Mouse (Mus musculus) MEL (cell line): ENCODE data around the gene Pdzph1. TPM values are rescaled to one million over a fixed set of nuclear protein-coding genes. Genes with fewer than 3 reads are reported as not detected.
A peak's percentile ranks its signal among the peaks of the same experiment; 100 is the strongest.

ENCODE experiments used
- DNase-seq: peaks from one replicate; pipeline ENCODE4 v3.0.0; 2011; ENCODE audit warnings: low read depth, low spot score
- H3K27ac ChIP-seq: 2 replicates; pipeline ENCODE4 v1.5.1; 2012; ENCODE audit warnings: low read depth, mild to moderate bottlenecking, control low read depth, low read length, moderate library complexity; ENCODE audit not compliant: control insufficient read depth
- H3K27me3 ChIP-seq, 2 experiments: fragments of 150-350 bp in 1 of 2; sonication (generic) in 1 of 2; 2 replicates each; pipeline ENCODE4 v1.6.1; 2012; ENCODE audit warnings: low read length in 2 of 2, mild to moderate bottlenecking in 2 of 2, improper control_type of control experiment in 1 of 2, moderate library complexity in 1 of 2; ENCODE audit not compliant: insufficient read depth in 2 of 2, control insufficient read depth in 1 of 2
- H3K36me3 ChIP-seq, 2 experiments: 2 replicates each; pipeline ENCODE4 v1.6.1; 2012 to 2014; ENCODE audit warnings: low read length in 2 of 2, improper control_type of control experiment in 1 of 2, inconsistent platforms in 1 of 2, mild to moderate bottlenecking in 1 of 2; ENCODE audit not compliant: insufficient read depth in 2 of 2, control insufficient read depth in 1 of 2
- H3K4me1 ChIP-seq, 2 experiments: fragments of 150-350 bp in 1 of 2; sonication (generic) in 1 of 2; 2 replicates each; pipeline ENCODE4 v1.6.1; 2012; ENCODE audit warnings: low read length in 2 of 2, improper control_type of control experiment in 1 of 2, mild to moderate bottlenecking in 1 of 2; ENCODE audit not compliant: insufficient read depth in 2 of 2, control insufficient read depth in 1 of 2
- H3K4me3 ChIP-seq, 2 experiments: fragments of 150-350 bp in 1 of 2; sonication (generic) in 1 of 2; 2 replicates each; pipeline ENCODE4 v1.5.1; 2012; ENCODE audit warnings: low read depth in 2 of 2, low read length in 2 of 2, mild to moderate bottlenecking in 2 of 2, moderate library complexity in 2 of 2, control low read depth in 1 of 2, improper control_type of control experiment in 1 of 2; ENCODE audit not compliant: control insufficient read depth in 1 of 2, insufficient read depth in 1 of 2
- H3K79me2 ChIP-seq: 2 replicates; pipeline ENCODE4 v1.6.1; 2012; ENCODE audit warnings: mild to moderate bottlenecking, low read length, moderate library complexity; ENCODE audit not compliant: control insufficient read depth, poor library complexity, insufficient read depth
- H3K9ac ChIP-seq: 2 replicates; pipeline ENCODE4 v1.6.1; 2012; ENCODE audit warnings: low read depth, mild to moderate bottlenecking, control low read depth, low read length, moderate library complexity; ENCODE audit not compliant: control insufficient read depth, poor library complexity, severe bottlenecking
- H3K9me3 ChIP-seq: fragments of 150-350 bp; sonication (generic); replicated peaks from 2 replicates; pipeline ENCODE4 v1.6.1; 2012; ENCODE audit warnings: mild to moderate bottlenecking, low read length, improper control_type of control experiment, moderate library complexity; ENCODE audit not compliant: insufficient read depth
- BHLHE40 ChIP-seq: IDR thresholded peaks from 2 replicates; pipeline ENCODE4 v1.6.1; 2012; ENCODE audit warnings: low read depth, mild to moderate bottlenecking, inconsistent platforms, low read length, improper control_type of control experiment, borderline replicate concordance
- CHD1 ChIP-seq: IDR thresholded peaks from 2 replicates; pipeline ENCODE4 v1.6.1; 2012; ENCODE audit warnings: low read depth, mild to moderate bottlenecking, inconsistent platforms, low read length, improper control_type of control experiment
- CHD2 ChIP-seq: IDR thresholded peaks from 2 replicates; pipeline ENCODE4 v1.6.1; 2011; ENCODE audit warnings: low read length, improper control_type of control experiment
- CTCF ChIP-seq, 3 experiments: IDR thresholded peaks in 2 of 3; conservative IDR thresholded peaks in 1 of 3; 2 replicates each; pipeline ENCODE4 v1.5.1; 2011 to 2012; ENCODE audit warnings: low read length in 3 of 3, low read depth in 2 of 3, mild to moderate bottlenecking in 2 of 3, improper control_type of control experiment in 1 of 3, inconsistent platforms in 1 of 3, mixed read lengths in 1 of 3, moderate library complexity in 1 of 3; ENCODE audit not compliant: control insufficient read depth in 1 of 3, insufficient read depth in 1 of 3, poor library complexity in 1 of 3, severe bottlenecking in 1 of 3
- EP300 ChIP-seq, 2 experiments: IDR thresholded peaks; 2 replicates each; pipeline ENCODE4 v1.6.1; 2011; ENCODE audit warnings: improper control_type of control experiment in 2 of 2, low read length in 2 of 2, low read depth in 1 of 2, mild to moderate bottlenecking in 1 of 2
- GATA1 ChIP-seq: IDR thresholded peaks from 2 replicates; pipeline ENCODE4 v1.6.1; 2011; ENCODE audit warnings: low read depth, low read length, improper control_type of control experiment
- HCFC1 ChIP-seq: IDR thresholded peaks from 2 replicates; pipeline ENCODE4 v1.6.1; 2012; ENCODE audit warnings: low read depth, mild to moderate bottlenecking, inconsistent platforms, low read length, improper control_type of control experiment, moderate library complexity
- JUND ChIP-seq: IDR thresholded peaks from 2 replicates; pipeline ENCODE4 v1.6.1; 2011; ENCODE audit warnings: low read depth, mild to moderate bottlenecking, improper control_type of control experiment, low read length
- MAFK ChIP-seq: IDR thresholded peaks from 2 replicates; pipeline ENCODE4 v1.6.1; 2011; ENCODE audit warnings: low read depth, mild to moderate bottlenecking, low read length, improper control_type of control experiment, borderline replicate concordance
- MAZ ChIP-seq: IDR thresholded peaks from 2 replicates; pipeline ENCODE4 v1.6.1; 2012; ENCODE audit warnings: low read depth, mild to moderate bottlenecking, inconsistent platforms, low read length, improper control_type of control experiment
- MEF2A ChIP-seq: IDR thresholded peaks from 2 replicates; pipeline ENCODE4 v1.6.1; 2014; ENCODE audit warnings: low read depth, mild to moderate bottlenecking, inconsistent platforms, low read length, improper control_type of control experiment; ENCODE audit not compliant: poor library complexity, insufficient replicate concordance, severe bottlenecking; ENCODE audit errors: extremely low read depth
- NELFE ChIP-seq: IDR thresholded peaks from 2 replicates; pipeline ENCODE4 v1.6.1; 2011; ENCODE audit warnings: low read depth, low read length, improper control_type of control experiment
- POLR2A ChIP-seq, 2 experiments: IDR thresholded peaks; 2 replicates each; pipeline ENCODE4 v1.6.1; 2011 to 2012; ENCODE audit warnings: low read length in 2 of 2, mild to moderate bottlenecking in 2 of 2, control low read depth in 1 of 2, improper control_type of control experiment in 1 of 2, low read depth in 1 of 2, moderate library complexity in 1 of 2; ENCODE audit not compliant: control insufficient read depth in 1 of 2, insufficient read depth in 1 of 2, poor library complexity in 1 of 2
- POLR2AphosphoS5 ChIP-seq: IDR thresholded peaks from 2 replicates; pipeline ENCODE4 v1.6.1; 2012; ENCODE audit warnings: low read depth, borderline replicate concordance, mild to moderate bottlenecking, inconsistent platforms, low read length, moderate library complexity, mixed read lengths
- RAD21 ChIP-seq: IDR thresholded peaks from 2 replicates; pipeline ENCODE4 v1.6.1; 2011; ENCODE audit warnings: mild to moderate bottlenecking, low read depth, low read length, improper control_type of control experiment
- SMC3 ChIP-seq: IDR thresholded peaks from 2 replicates; pipeline ENCODE4 v1.6.1; 2011; ENCODE audit warnings: low read depth, low read length, improper control_type of control experiment
- TBP ChIP-seq: IDR thresholded peaks from 2 replicates; pipeline ENCODE4 v1.8.0; 2011; ENCODE audit warnings: low read depth, low read length, improper control_type of control experiment
- USF2 ChIP-seq, 2 experiments: IDR thresholded peaks; 2 replicates each; pipeline ENCODE4 v1.6.1; 2011 to 2012; ENCODE audit warnings: improper control_type of control experiment in 2 of 2, low read length in 2 of 2, borderline replicate concordance in 1 of 2, inconsistent platforms in 1 of 2, low read depth in 1 of 2, mild to moderate bottlenecking in 1 of 2; ENCODE audit not compliant: insufficient read depth in 1 of 2
- ZC3H11A ChIP-seq: IDR thresholded peaks from 2 replicates; pipeline ENCODE4 v1.6.1; 2012; ENCODE audit warnings: low read depth, mild to moderate bottlenecking, inconsistent platforms, low read length, improper control_type of control experiment
- ZMIZ1 ChIP-seq: IDR thresholded peaks from 2 replicates; pipeline ENCODE4 v1.6.1; 2012; ENCODE audit warnings: low read depth, mild to moderate bottlenecking, inconsistent platforms, low read length, improper control_type of control experiment, moderate library complexity
- polyA plus RNA-seq, 2 experiments: library from polyadenylated mRNA; stranded (reverse) in 1 of 2; unstranded in 1 of 2; fragments of >175 nt in 1 of 2; fragments of >200 nt in 1 of 2; gene quantifications; 2 replicates each; pipeline versions ENCODE4 v1.2.1 to v1.2.4; 2012; ENCODE audit warnings: low replicate concordance in 2 of 2, low read depth in 1 of 2; ENCODE audit not compliant: insufficient read length in 2 of 2, insufficient read depth in 1 of 2, missing spikeins in 1 of 2
- total RNA-seq: library from RNA; depleted of rRNA; stranded (reverse); fragments of 300-350 nt; gene quantifications from 2 replicates; pipeline ENCODE4 v1.2.3, GENCODE M21; 2012

Gene Pdzph1
- total and polyA plus RNA-seq, 3 experiments, result 0.15 to 1.3 TPM; not detected in 1

GRCm38 (mm10) chr17:58919927-58920326, 71.2 kb downstream of the Pdzph1 start:
- Histone ChIP-seq H3K4me1 (peaks cover 7 to 27% of the 10 kb centered on the region in 2 experiments), H3K9ac (no peak overlapping the region), H3K27ac (no peak overlapping the region), H3K36me3 (peaks cover 0 to 35% of the 10 kb centered on the region in 2 experiments; a peak in 2 of 4 replicates), H3K27me3 (no peaks in the 10 kb centered on the region), H3K4me3 (no peak overlapping the region), H3K9me3 (no peaks in the 10 kb centered on the region), H3K79me2 (no peaks in the 10 kb centered on the region)
- DNase-seq, result no peak
- TF ChIP-seq JUND, result no peak
- peak; percentile 57; the same call in 1 of the 2 replicates for TF ChIP-seq GATA1

GRCm38 (mm10) chr17:58919061-58919460, 72.1 kb downstream of the Pdzph1 start:
- DNase-seq, result peak; percentile 83
- H3K9ac ChIP-seq, result 0 out of 2 replicates have a peak overlapping the region, but pooled peaks have one; percentile 23
- no peak overlapping the region for H3K27ac ChIP-seq
- TF ChIP-seq ZC3H11A (peak; percentile 90), HCFC1 (no peak), TBP (no peak), RAD21 (peak; percentile 98), CTCF (IDR thresholded peaks at IDR 0.05 in 2 of 3, conservative IDR thresholded peaks at IDR 0.05 in 1 of 3; ENCODE audit: control insufficient read depth in 1 of 3, insufficient read depth in 1 of 3, low read depth in 2 of 3, low read length in 3 of 3, poor library complexity in 1 of 3, severe bottlenecking in 1 of 3) (peak; percentile 49 to 92 (median 56)), BHLHE40 (no peak), NELFE (no peak), SMC3 (peak; percentile 80), CHD2 (no peak), EP300 (IDR thresholded peaks at IDR 0.05; ENCODE audit: low read depth in 1 of 2, low read length in 2 of 2) (no peak)
- peaks cover 7 to 32% of the 10 kb centered on the region in 2 experiments for H3K4me1 ChIP-seq
- H3K27me3 ChIP-seq, result no peaks in the 10 kb centered on the region
- no peaks in the 10 kb centered on the region for H3K9me3 ChIP-seq
- H3K79me2 ChIP-seq, result no peaks in the 10 kb centered on the region
- H3K4me3 ChIP-seq, result no peak overlapping the region
- H3K36me3 ChIP-seq, result peaks cover 0 to 35% of the 10 kb centered on the region in 2 experiments; a peak in 2 of 4 replicates

- Histone ChIP-seq H3K27ac (no peak overlapping the region), H3K4me3 (no peak overlapping the region), H3K4me1 (peaks cover 4 to 26% of the 10 kb centered on the region in 2 experiments), H3K79me2 (no peaks in the 10 kb centered on the region), H3K27me3 (no peaks in the 10 kb centered on the region), H3K9ac (no peak overlapping the region), H3K36me3 (peaks cover 0 to 32% of the 10 kb centered on the region in 2 experiments; a peak in 2 of 4 replicates), H3K9me3 (no peaks in the 10 kb centered on the region)
- TF ChIP-seq USF2 (IDR thresholded peaks at IDR 0.05; ENCODE audit: borderline replicate concordance in 1 of 2, insufficient read depth in 1 of 2, low read depth in 1 of 2, low read length in 2 of 2), result no peak
- no peak for TF ChIP-seq MAZ
- TF ChIP-seq POLR2A (IDR thresholded peaks at IDR 0.05; ENCODE audit: control insufficient read depth in 1 of 2, insufficient read depth in 1 of 2, low read depth in 1 of 2, low read length in 2 of 2, poor library complexity in 1 of 2), result no peak
- TF ChIP-seq BHLHE40, result no peak
- TF ChIP-seq CHD1, result no peak
- TF ChIP-seq MAFK, result no peak
- TF ChIP-seq ZMIZ1, result no peak
- TF ChIP-seq POLR2AphosphoS5, result no peak; the same call in 1 of the 2 replicates
- no peak for TF ChIP-seq EP300 (IDR thresholded peaks at IDR 0.05; ENCODE audit: low read depth in 1 of 2, low read length in 2 of 2)
- TF ChIP-seq MEF2A, result no peak
- no peak for TF ChIP-seq ZC3H11A
- no peak for TF ChIP-seq CTCF (IDR thresholded peaks at IDR 0.05 in 2 of 3, conservative IDR thresholded peaks at IDR 0.05 in 1 of 3; ENCODE audit: control insufficient read depth in 1 of 3, insufficient read depth in 1 of 3, low read depth in 2 of 3, low read length in 3 of 3, poor library complexity in 1 of 3, severe bottlenecking in 1 of 3)
- DNase-seq, result no peak
Observed at GRCm38 (mm10) chr17:58918539-58918938, 72.6 kb downstream of the Pdzph1 start.
